Mouse (Mus musculus) liver, embryonic 11.5 days (tissue): ENCODE data around the gene Ralgapb. TPM values are rescaled to one million over a fixed set of nuclear protein-coding genes. Genes with fewer than 3 reads are reported as not detected.
"Not testable (repeated sequence)": the region's sequence is repeated elsewhere in the genome, so short reads cannot be mapped to it uniquely, and the experiment has no call there.

ENCODE experiments used
- ATAC-seq: fragments of 200-750 bp; cut with Nextera tagmentation; replicated peaks from 2 replicates; pipeline ENCODE4 v1.8.0; 2017; ENCODE audit warnings: moderate number of reproducible peaks, mild to moderate bottlenecking, moderate TSS enrichment, moderate library complexity; ENCODE audit not compliant: low FRiP score
- DNase-seq: peaks from one replicate; pipeline ENCODE4 v3.0.0-alpha.2; 2017; ENCODE audit warnings: low spot score
- H3K27ac ChIP-seq: fragments of 300-500 bp; sonication (generic); 2 replicates; pipeline ENCODE4 v1.5.1; 2014; ENCODE audit warnings: mild to moderate bottlenecking, low read depth, low read length, control low read depth
- H3K27me3 ChIP-seq: fragments of 300-500 bp; sonication (generic); replicated peaks from 2 replicates; pipeline ENCODE4 v1.6.1; 2014; ENCODE audit warnings: low read length, mixed read lengths; ENCODE audit not compliant: control insufficient read depth, insufficient read depth
- H3K36me3 ChIP-seq: fragments of 300-500 bp; sonication (generic); 2 replicates; pipeline ENCODE4 v1.6.1; 2014; ENCODE audit warnings: mild to moderate bottlenecking, low read length, moderate library complexity, mixed read lengths; ENCODE audit not compliant: control insufficient read depth, insufficient read depth
- H3K4me1 ChIP-seq: fragments of 300-500 bp; sonication (generic); replicated peaks from 2 replicates; pipeline ENCODE4 v1.6.1; 2014; ENCODE audit warnings: low read length, mixed read lengths; ENCODE audit not compliant: control insufficient read depth, insufficient read depth
- H3K4me2 ChIP-seq: fragments of 300-500 bp; sonication (generic); 2 replicates; pipeline ENCODE4 v1.6.1; 2014; ENCODE audit warnings: mild to moderate bottlenecking, control low read depth, moderate library complexity
- H3K4me3 ChIP-seq: fragments of 300-500 bp; sonication (generic); 2 replicates; pipeline ENCODE4 v1.5.1; 2014; ENCODE audit warnings: low read depth, low read length, control low read depth
- H3K9ac ChIP-seq: fragments of 300-500 bp; sonication (generic); 2 replicates; pipeline ENCODE4 v1.6.1; 2014; ENCODE audit warnings: low read depth, low read length, control low read depth
- H3K9me3 ChIP-seq: fragments of 300-500 bp; sonication (generic); 2 replicates; pipeline ENCODE4 v1.6.1; 2016; ENCODE audit warnings: low read length, inconsistent platforms, mixed read lengths; ENCODE audit not compliant: control insufficient read depth
- whole genome bisulfite sequencing: fragments of 180-500 bp; shearing (Covaris S2); extraction: QIAGEN DNeasy Blood & Tissue Kit; methylation state at CpG from one replicate; pipeline ENCODE4 v1.1.7; 2014; 5-methylcytosine and 5-hydroxymethylcytosine counted together
- polyA plus RNA-seq: library from polyadenylated mRNA; unstranded; fragments of >200 nt; fragmentation: Nextera tagmentation; extraction: Ambion mirVana; gene quantifications from 2 replicates; pipeline ENCODE4 v1.2.1, GENCODE M21; 2014

The Ralgapb gene
- polyA plus RNA-seq, 1 experiment from 2014 or later = 14.3 TPM

DNA sequence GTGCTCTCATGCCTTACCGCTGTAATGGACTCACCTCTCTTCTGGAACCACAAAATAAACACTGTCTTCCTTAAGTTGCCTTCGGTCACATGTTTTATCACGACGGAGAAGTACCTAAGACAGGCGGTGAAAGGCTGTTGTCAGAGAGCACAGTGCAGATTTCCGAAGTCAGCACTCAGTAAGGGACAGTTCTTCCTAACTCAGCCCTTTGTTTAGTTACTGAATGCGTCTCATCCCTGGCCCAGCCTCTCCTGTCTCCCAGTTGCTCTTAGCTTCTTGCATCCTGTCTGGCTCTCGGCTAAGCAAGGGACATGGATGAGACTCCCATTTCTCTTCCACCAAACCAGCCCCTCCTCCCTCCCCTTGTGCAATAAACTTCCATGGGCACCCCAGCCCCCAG is 23.6 kb upstream of the Ralgapb start:
- WGBS = 43% methylated on average over 8 of the region's 8 CpGs
- no peaks in the 10 kb centered on the region for H3K9me3 ChIP-seq
- no peak overlapping the region for H3K4me2 ChIP-seq
- no peak overlapping the region for H3K9ac ChIP-seq
- H3K4me1 ChIP-seq = no peaks in the 10 kb centered on the region
- DNase-seq (no peak), ATAC-seq (no peak)
- no peak overlapping the region for H3K4me3 ChIP-seq
- H3K27me3 ChIP-seq = no peaks in the 10 kb centered on the region
- H3K27ac ChIP-seq = no peak overlapping the region
- no peaks in the 10 kb centered on the region for H3K36me3 ChIP-seq

DNA sequence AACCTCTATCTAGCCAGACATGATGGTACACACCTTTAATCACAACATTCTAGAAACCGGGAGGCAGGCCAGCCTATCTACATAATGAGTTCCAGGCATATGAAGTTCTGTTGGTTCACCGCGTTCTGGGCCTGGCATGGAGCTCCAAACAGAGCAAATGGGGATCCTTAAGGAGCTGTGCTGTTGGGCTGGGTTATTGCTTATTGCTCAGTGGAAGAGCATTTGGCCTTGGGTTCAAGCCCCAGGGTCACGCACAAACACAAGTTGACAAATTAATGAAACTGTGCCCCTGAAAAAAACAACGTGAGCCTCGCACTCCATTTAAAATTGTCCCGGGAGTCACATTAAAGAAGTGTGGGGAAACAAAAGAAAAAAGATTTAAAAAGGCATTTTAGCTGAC is 20.2 kb upstream of the Ralgapb start:
- no peak for DNase-seq
- Histone ChIP-seq H3K27me3 (no peaks in the 10 kb centered on the region), H3K4me3 (no peak overlapping the region), H3K9ac (no peak overlapping the region), H3K36me3 (no peaks in the 10 kb centered on the region), H3K4me1 (no peaks in the 10 kb centered on the region), H3K9me3 (no peaks in the 10 kb centered on the region), H3K27ac (no peak overlapping the region), H3K4me2 (no peak overlapping the region)
- WGBS = 83% methylated on average over 7 of the region's 7 CpGs
- ATAC-seq = no peak

DNA sequence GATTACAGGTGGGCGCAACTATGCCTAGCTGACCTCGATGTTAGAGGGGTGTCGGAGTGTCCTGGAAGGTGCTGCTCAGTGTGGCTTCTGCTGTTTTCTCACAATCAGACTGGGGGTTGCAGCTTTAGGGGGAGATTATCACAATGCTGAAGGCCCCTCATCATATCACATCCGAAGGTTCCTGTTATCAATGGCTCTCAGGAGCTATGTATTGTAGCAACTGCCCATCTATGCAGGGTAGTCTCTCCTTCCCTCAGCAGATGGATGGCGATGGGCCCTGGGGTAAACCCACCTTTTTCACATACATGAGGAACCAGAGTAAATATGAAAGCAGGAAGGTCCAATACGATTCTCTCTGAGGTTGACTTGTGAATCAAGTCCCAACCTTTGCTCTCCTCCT is 13.3 kb upstream of the Ralgapb start:
- no peaks in the 10 kb centered on the region for H3K27me3 ChIP-seq
- H3K36me3 ChIP-seq = no peaks in the 10 kb centered on the region
- no peak overlapping the region for H3K27ac ChIP-seq
- DNase-seq (no peak), ATAC-seq (peak; percentile 70)
- no peak overlapping the region for H3K9ac ChIP-seq
- H3K4me3 ChIP-seq = no peak overlapping the region
- H3K4me1 ChIP-seq = peaks cover 3% of the 10 kb centered on the region; the same call in 1 of the 2 replicates
- H3K4me2 ChIP-seq = no peak overlapping the region
- 61% methylated on average over 6 of the region's 6 CpGs for WGBS
- no peaks in the 10 kb centered on the region for H3K9me3 ChIP-seq

DNA sequence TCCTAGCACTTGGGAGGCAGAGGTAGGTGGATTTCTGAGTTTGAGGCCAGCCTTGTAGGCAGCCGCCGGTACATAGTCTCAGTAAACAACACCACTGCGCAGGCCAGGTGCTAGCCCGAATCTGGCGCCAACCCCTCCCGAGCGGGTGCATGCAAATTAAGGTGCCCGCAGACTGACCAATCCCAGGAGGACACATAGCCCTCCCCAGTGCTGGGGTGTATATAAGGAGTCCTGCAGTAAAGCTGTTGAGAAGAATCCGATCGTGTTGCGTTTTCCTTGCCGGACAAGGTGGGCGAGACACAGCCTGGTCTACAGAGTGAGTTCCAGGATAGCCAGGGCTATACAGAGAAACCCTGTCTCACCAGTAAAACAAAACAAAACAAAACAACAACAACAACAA is 12.5 kb upstream of the Ralgapb start:
- ATAC-seq = 0 out of 2 replicates have a peak, but pooled peaks have one; percentile 29
- 64% methylated on average over 13 of the region's 13 CpGs for WGBS
- not testable (repeated sequence) for H3K4me2 ChIP-seq, H3K4me3 ChIP-seq, H3K36me3 ChIP-seq, H3K9ac ChIP-seq, H3K9me3 ChIP-seq, DNase-seq, H3K27me3 ChIP-seq, H3K27ac ChIP-seq, H3K4me1 ChIP-seq

DNA sequence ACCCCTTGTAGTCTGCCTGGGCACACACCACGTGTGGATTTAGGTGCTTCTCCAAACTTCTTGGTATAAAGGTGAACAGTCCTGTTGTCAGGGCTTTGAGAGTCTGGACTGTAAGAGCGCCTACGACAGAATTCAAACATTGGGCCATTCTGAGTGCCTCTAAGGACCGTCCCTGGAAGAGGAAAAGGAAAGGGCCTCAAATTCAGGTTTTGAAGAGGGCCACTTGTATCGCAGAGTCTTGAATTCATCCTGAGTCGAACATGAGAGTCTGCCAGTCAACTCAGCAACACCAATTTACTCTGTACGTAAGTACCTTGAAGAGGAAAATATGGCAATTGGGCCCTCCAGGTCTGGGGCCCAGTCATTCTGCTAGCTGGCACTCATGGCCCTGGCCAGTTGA is 6.7 kb upstream of the Ralgapb start:
- H3K4me2 ChIP-seq = no peak overlapping the region
- H3K4me3 ChIP-seq = no peak overlapping the region
- no peak overlapping the region for H3K27ac ChIP-seq
- no peak overlapping the region for H3K9ac ChIP-seq
- no peaks in the 10 kb centered on the region for H3K9me3 ChIP-seq
- DNase-seq (no peak), ATAC-seq (no peak)
- 83% methylated on average over 7 of the region's 7 CpGs for WGBS
- no peaks in the 10 kb centered on the region for H3K4me1 ChIP-seq
- no peaks in the 10 kb centered on the region for H3K36me3 ChIP-seq
- 0 out of 2 replicates have a peak, but pooled peaks cover 2% of the 10 kb centered on the region for H3K27me3 ChIP-seq

DNA sequence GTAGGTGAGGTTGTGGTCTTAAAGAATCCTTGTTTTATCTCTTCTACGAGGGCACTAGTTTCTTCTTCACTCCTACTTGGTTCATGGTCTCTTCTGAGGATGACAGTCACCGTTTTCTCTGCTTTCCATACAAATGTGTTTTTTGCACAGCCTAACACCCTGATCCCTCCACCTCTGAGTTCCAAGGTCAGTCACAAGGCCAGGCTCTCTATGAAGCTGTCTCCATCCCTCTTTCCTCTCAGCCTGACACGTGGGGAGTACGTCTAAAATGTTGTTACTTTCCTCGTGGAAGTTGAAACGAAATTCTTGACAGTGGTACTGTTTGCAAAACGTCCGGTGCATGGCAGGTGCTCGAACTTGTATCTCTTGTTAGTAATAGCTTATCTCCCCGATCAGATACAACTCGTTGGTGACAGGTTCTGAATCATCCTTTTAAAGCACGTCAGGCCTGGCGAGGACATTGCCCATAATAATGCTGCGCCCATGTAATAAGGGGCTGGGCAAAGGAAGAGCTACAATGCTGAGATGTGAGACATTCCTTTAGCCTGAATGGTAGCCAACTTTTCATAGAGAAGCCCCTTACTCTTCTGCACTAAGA is 552 bp upstream of the Ralgapb start:
- no peak overlapping the region for H3K9ac ChIP-seq
- 26% methylated on average over 14 of the region's 14 CpGs for WGBS
- H3K4me3 ChIP-seq = peak overlapping the region; percentile 88
- ATAC-seq (no peak), DNase-seq (no peak)
- H3K27ac ChIP-seq = no peak overlapping the region
- H3K4me1 ChIP-seq = peaks cover 26% of the 10 kb centered on the region
- no peaks in the 10 kb centered on the region for H3K36me3 ChIP-seq
- peak overlapping the region; percentile 64 for H3K4me2 ChIP-seq
- 0 out of 2 replicates have a peak, but pooled peaks cover 2% of the 10 kb centered on the region for H3K27me3 ChIP-seq
- no peaks in the 10 kb centered on the region for H3K9me3 ChIP-seq

DNA sequence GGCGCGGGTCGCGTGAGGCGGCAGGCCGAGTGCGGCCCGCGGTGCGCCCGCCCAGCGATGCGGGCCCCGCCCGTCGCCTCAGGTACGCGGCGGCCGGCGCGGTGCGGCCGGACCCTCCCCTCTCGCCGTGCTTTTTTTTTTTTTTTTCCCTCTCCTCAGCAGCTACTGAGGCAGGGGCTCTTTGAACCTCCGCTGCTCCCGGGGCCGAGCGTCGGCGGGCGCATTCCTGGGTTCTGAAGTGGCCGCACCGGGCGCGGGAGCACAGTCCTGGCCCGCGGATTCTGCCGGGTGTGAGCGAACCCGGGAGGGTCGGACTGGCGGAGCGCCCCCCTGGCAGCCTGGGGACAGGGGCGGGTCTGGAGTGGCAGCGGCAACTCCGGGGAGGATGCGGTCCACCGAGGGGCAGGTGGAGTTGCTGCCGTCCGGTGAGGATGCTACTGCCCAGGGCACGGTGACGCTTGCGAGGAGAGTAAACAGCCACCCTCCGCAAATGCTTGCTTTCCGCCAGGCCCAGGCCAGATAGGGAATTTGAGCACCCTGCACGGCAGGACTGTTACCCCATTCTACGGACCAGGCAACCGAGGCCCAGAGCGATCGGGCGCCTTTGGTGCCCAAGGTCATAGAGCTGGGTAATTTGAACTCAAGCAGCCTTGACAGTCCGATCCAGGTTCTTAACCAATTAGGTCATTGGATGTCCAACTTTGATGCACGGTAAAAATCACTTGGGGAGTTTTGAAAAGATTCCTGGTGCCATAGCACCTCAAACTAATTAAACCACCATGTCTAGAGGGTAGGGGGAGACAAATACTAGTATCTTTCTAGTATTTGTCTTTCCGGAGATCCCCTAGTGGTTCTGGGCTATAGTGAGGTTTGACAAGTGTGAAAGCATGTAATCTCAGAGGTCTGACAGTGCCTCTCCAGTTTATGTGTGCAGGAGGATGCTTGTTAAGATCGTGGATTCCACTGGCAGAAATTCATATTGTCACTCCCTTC is 670 bp downstream of the Ralgapb start:
- Histone ChIP-seq H3K4me1 (peaks cover 31% of the 10 kb centered on the region), H3K9me3 (no peaks in the 10 kb centered on the region), H3K36me3 (no peaks in the 10 kb centered on the region), H3K27me3 (0 out of 2 replicates have a peak, but pooled peaks cover 2% of the 10 kb centered on the region), H3K4me3 (peak overlapping the region; percentile 88), H3K9ac (peak overlapping the region; percentile 66), H3K27ac (peak overlapping the region; percentile 41), H3K4me2 (peak overlapping the region; percentile 84)
- peak; percentile 68 for ATAC-seq
- 2% methylated on average over 60 of the region's 67 CpGs for WGBS
- DNase-seq = peak; percentile 68

DNA sequence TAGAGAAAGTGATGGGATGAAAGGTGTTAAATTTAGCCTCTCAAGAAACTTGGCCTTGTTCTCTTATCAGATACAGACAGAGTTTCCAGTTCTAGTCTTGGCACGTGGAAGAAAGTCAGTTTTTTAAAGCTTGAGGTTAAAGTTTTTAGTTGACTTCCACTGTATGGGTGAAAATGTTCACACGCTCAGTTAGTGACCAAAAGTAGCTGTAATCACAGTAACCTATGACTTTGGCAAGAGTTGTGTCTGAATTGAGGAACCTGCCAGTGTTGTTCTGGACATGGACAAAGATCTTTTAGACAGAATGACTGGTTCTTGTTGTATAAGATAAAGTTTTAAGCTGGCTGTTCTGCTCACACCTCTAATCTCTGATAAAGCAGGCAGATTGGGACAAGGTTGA is 3.6 kb downstream of the Ralgapb start:
- WGBS = 46% methylated on average over 2 of the region's 2 CpGs
- Histone ChIP-seq H3K27ac (no peak overlapping the region), H3K4me3 (no peak overlapping the region), H3K9me3 (no peaks in the 10 kb centered on the region), H3K4me2 (peak overlapping the region; percentile 24), H3K9ac (0 out of 2 replicates have a peak overlapping the region, but pooled peaks have one; percentile 30), H3K36me3 (no peaks in the 10 kb centered on the region), H3K27me3 (no peaks in the 10 kb centered on the region), H3K4me1 (peaks cover 31% of the 10 kb centered on the region)
- DNase-seq (no peak), ATAC-seq (no peak)
